ENCODE assay signal across 8 mouse cellular contexts in the genomic region with DNA sequence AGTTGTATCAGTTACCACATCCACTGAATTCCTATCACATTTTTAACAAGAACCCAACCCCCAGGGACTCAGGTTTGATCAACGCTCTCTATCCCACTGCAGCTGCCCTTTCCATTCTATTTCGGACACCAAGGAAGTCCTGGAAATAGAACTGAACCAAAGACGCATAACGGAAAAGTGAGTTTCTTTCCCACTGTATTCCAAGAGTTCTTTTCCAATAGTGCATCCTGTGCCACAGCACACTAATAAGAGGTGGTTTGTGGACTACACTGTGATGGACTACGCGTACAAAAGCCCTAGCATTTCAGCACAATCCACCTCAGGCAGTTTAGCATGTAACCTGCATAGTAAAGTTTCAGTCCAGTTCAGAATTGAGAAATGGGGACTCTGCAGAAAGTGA. TPM values are rescaled to one million over a fixed set of nuclear protein-coding genes. Genes with fewer than 3 reads are reported as not detected.
DNase-seq lines count a peak whose midpoint lies in the region; ATAC-seq and TF ChIP-seq lines count a peak whose summit lies in the region.

No protein-coding gene starts in this region.

- peak overlapping the region; percentile 76 for H3K4me2 ChIP-seq in heart, embryonic 15.5 days
- H3K4me2 ChIP-seq in liver, embryonic 14.5 days (ENCODE audit: low read depth): peak overlapping the region; percentile 88

- H3K27me3 ChIP-seq in heart, embryonic 10.5 days (ENCODE audit: insufficient read depth, poor library complexity, severe bottlenecking): no peaks in the 10 kb centered on the region
- no peaks in the 10 kb centered on the region for H3K27me3 ChIP-seq in heart, embryonic 15.5 days
- H3K27me3 ChIP-seq in liver, embryonic 14.5 days (ENCODE audit: control insufficient read depth, insufficient read depth, low read length): no peaks in the 10 kb centered on the region

- 48% methylated on average over 6 of the region's 6 CpGs for WGBS in heart, embryonic 10.5 days
- 21% methylated on average over 6 of the region's 6 CpGs for WGBS in heart, embryonic 15.5 days
- WGBS in liver, embryonic 14.5 days (ENCODE audit: insufficient replicate concordance): 29% methylated on average over 6 of the region's 6 CpGs

- peaks cover 6% of the 10 kb centered on the region; the same call in 1 of the 2 replicates for H3K4me1 ChIP-seq in heart, embryonic 10.5 days
- H3K4me1 ChIP-seq in heart, embryonic 15.5 days (replicated peaks): peaks cover 10% of the 10 kb centered on the region
- H3K4me1 ChIP-seq in liver, embryonic 14.5 days (replicated peaks; ENCODE audit: control insufficient read depth in 2 of 2, insufficient read depth in 2 of 2, low read length in 1 of 2): peaks cover 0 to 2% of the 10 kb centered on the region in 2 experiments; a peak in 2 of 4 replicates

- no peak for ATAC-seq in heart, embryonic 15.5 days (replicated peaks; ENCODE audit: insufficient number of reproducible peaks, insufficient read depth, low FRiP score, low read depth)
- ATAC-seq in liver, embryonic 14.5 days (ENCODE audit: insufficient read depth): no peak

- intact Hi-C loops in heart, postnatal 25 days (cut with DNase I): loop anchor here (10.0 kb wide), 1 partner anchor 193 kb away; no protein-coding TSS in a partner anchor

- peak overlapping the region; percentile 99 for H3K27ac ChIP-seq in heart, embryonic 10.5 days
- peak overlapping the region; percentile 98 for H3K27ac ChIP-seq in heart, embryonic 15.5 days
- H3K27ac ChIP-seq in liver, embryonic 14.5 days: peak overlapping the region; percentile 82

- H3K36me3 ChIP-seq in heart, embryonic 10.5 days: no peaks in the 10 kb centered on the region
- no peaks in the 10 kb centered on the region for H3K36me3 ChIP-seq in heart, embryonic 15.5 days
- H3K36me3 ChIP-seq in liver, embryonic 14.5 days (replicated peaks; ENCODE audit: control insufficient read depth, insufficient read depth, low read depth): no peaks in the 10 kb centered on the region

- no peak for TF ChIP-seq CTCF in liver, embryonic 14.5 days (IDR thresholded peaks at IDR 0.05; ENCODE audit: low read depth)

- peak overlapping the region; percentile 88 for H3K4me3 ChIP-seq in heart, embryonic 10.5 days
- H3K4me3 ChIP-seq in heart, embryonic 15.5 days: peak overlapping the region; percentile 75
- peak overlapping the region; percentile 73 to 92 for H3K4me3 ChIP-seq in liver, embryonic 14.5 days (ENCODE audit: insufficient read depth in 1 of 2, low read depth in 2 of 2, low read length in 2 of 2)

- TF ChIP-seq EP300 in liver, embryonic 14.5 days (IDR thresholded peaks at IDR 0.05; ENCODE audit: low read depth): no peak

- no peaks in the 10 kb centered on the region for H3K9me3 ChIP-seq in heart, embryonic 10.5 days
- H3K9me3 ChIP-seq in heart, embryonic 15.5 days (replicated peaks): no peaks in the 10 kb centered on the region
- no peaks in the 10 kb centered on the region for H3K9me3 ChIP-seq in liver, embryonic 14.5 days (ENCODE audit: control insufficient read depth, low read length)

- H3K9ac ChIP-seq in heart, embryonic 15.5 days: peak overlapping the region; percentile 88
- H3K9ac ChIP-seq in liver, embryonic 14.5 days (replicated peaks): peak overlapping the region; percentile 96

- DNase-seq in heart, embryonic 10.5 days (ENCODE audit: low spot score): no peak
- DNase-seq in heart, postnatal 25 days (ENCODE audit: low spot score): no peak
- DNase-seq in MN1 (ENCODE audit: low spot score) (peak; percentile 19), adipocyte (ENCODE audit: low spot score) (no peak)
- DNase-seq in liver, embryonic 14.5 days (ENCODE audit: low read depth in 3 of 3, low spot score in 3 of 3): no peak
- DNase-seq in ovary, postnatal 36 days (ENCODE audit: low spot score): no peak
- no peak for DNase-seq in left cerebral cortex, adult 18-20 months (ENCODE audit: low spot score in 2 of 2)

RNA-seq across cellular contexts. Expression of a gene that starts 1.2 kb away (rescaled TPM):
- 10.9 and 11.0 TPM in 2 replicates for polyA plus RNA-seq in heart, embryonic 10.5 days (2016; fragmentation: Nextera tagmentation; extraction: Ambion mirVana)
- total RNA-seq in heart, postnatal 25 days (2021): 10 to 100 TPM; 16.2 to 17.2 TPM
- polyA plus RNA-seq in heart, embryonic 15.5 days (2015; fragmentation: Nextera tagmentation; extraction: Ambion mirVana): 7.8 and 9.6 TPM in 2 replicates
- polyA plus RNA-seq in liver, embryonic 14.5 days (2012; rRNA removed): 2.9 TPM in 2 replicates
- 3.2 and 3.4 TPM in 2 replicates for polyA plus RNA-seq in liver, embryonic 14.5 days (2014; fragmentation: Nextera tagmentation; extraction: Ambion mirVana)
- total RNA-seq in left cerebral cortex, adult 18-20 months (2021): 10 to 100 TPM; 24.8 to 28.1 TPM
